Mouse (Mus musculus) ES-E14 (cell line): Measurements from ENCODE around the gene Pde4dip. TPM values are rescaled to one million over a fixed set of nuclear protein-coding genes. Genes with fewer than 3 reads are reported as not detected.

Experiments
- DNase-seq: peaks from one replicate; pipeline ENCODE4 v3.0.0-alpha.2; 2013; ENCODE audit warnings: low read depth, low spot score
- H3K27ac ChIP-seq: 2 replicates; pipeline ENCODE4 v1.5.1; 2012; ENCODE audit warnings: low read depth, mild to moderate bottlenecking, low read length, moderate library complexity, mixed read lengths; ENCODE audit not compliant: poor library complexity, insufficient read depth, severe bottlenecking
- H3K36me3 ChIP-seq: 2 replicates; pipeline ENCODE4 v1.6.1; 2012; ENCODE audit warnings: mild to moderate bottlenecking, low read length, moderate library complexity, mixed read lengths; ENCODE audit not compliant: control insufficient read depth, poor library complexity, insufficient read depth, severe bottlenecking
- H3K4me1 ChIP-seq, 2 experiments: fragments of 150-350 bp in 1 of 2; sonication (generic) in 1 of 2; 2 replicates each; pipeline ENCODE4 v1.6.1; 2012; ENCODE audit warnings: low read length in 2 of 2, mild to moderate bottlenecking in 1 of 2, mixed read lengths in 1 of 2; ENCODE audit not compliant: control insufficient read depth in 2 of 2, insufficient read depth in 2 of 2, poor library complexity in 1 of 2
- H3K4me3 ChIP-seq, 2 experiments: fragments of 150-350 bp in 1 of 2; sonication (generic) in 1 of 2; 2 replicates each; pipeline ENCODE4 v1.5.1; 2012; ENCODE audit warnings: low read length in 2 of 2, low read depth in 1 of 2, mild to moderate bottlenecking in 1 of 2, mixed read lengths in 1 of 2; ENCODE audit not compliant: insufficient read depth in 1 of 2, poor library complexity in 1 of 2, severe bottlenecking in 1 of 2
- H3K9ac ChIP-seq: 2 replicates; pipeline ENCODE4 v1.6.1; 2012; ENCODE audit warnings: low read depth, mild to moderate bottlenecking, low read length, mixed read lengths; ENCODE audit not compliant: poor library complexity, insufficient read depth, severe bottlenecking
- H3K9me3 ChIP-seq: fragments of 150-350 bp; sonication (generic); 2 replicates; pipeline ENCODE4 v1.6.1; 2012; ENCODE audit warnings: low read depth, mild to moderate bottlenecking, low read length; ENCODE audit not compliant: control insufficient read depth, insufficient read depth
- CHD2 ChIP-seq: IDR thresholded peaks from 2 replicates; pipeline ENCODE4 v1.6.1; 2014; ENCODE audit warnings: mild to moderate bottlenecking, low read depth, low read length, inconsistent platforms
- HCFC1 ChIP-seq: IDR thresholded peaks from 2 replicates; pipeline ENCODE4 v1.6.1; 2012; ENCODE audit warnings: low read length, inconsistent platforms, borderline replicate concordance; ENCODE audit not compliant: insufficient read depth
- MAFK ChIP-seq: IDR thresholded peaks from 2 replicates; pipeline ENCODE4 v1.6.1; 2014; ENCODE audit warnings: mild to moderate bottlenecking, low read depth, low read length, inconsistent platforms; ENCODE audit not compliant: insufficient read depth
- ZC3H11A ChIP-seq: IDR thresholded peaks from 2 replicates; pipeline ENCODE4 v1.6.1; 2012; ENCODE audit warnings: low read depth, mild to moderate bottlenecking, inconsistent platforms, low read length, borderline replicate concordance
- ZNF384 ChIP-seq: IDR thresholded peaks from 2 replicates; pipeline ENCODE4 v1.6.1; 2012; ENCODE audit warnings: low read depth, low read length, inconsistent platforms
- in situ Hi-C, 2 experiments: fragments of 600-800 bp; cut with MboI; formaldehyde crosslinking; loops; one replicate each; pipeline ENCODE4 v1.15.1; 2025; ENCODE audit warnings: low sequenced_read_pairs in 2 of 2, inconsistent platforms in 1 of 2; ENCODE audit not compliant: unreplicated experiment in 2 of 2
- total RNA-seq: library from RNA; depleted of rRNA; stranded (reverse); fragments of 300-350 nt; gene quantifications from 2 replicates; pipeline ENCODE4 v1.2.3, GENCODE M21; 2012

Pde4dip gene
- total RNA-seq, 1 experiment: 12.0 TPM

- Histone ChIP-seq H3K4me3 (no peak overlapping the region), H3K9ac (no peak overlapping the region), H3K9me3 (no peaks in the 10 kb centered on the region), H3K36me3 (0 out of 2 replicates have a peak, but pooled peaks cover 2% of the 10 kb centered on the region), H3K4me1 (peaks cover 2 to 3% of the 10 kb centered on the region in 2 experiments; a peak in 1 of 4 replicates), H3K27ac (no peak overlapping the region)
- no peak for TF ChIP-seq ZC3H11A
- TF ChIP-seq CHD2: no peak
- no peak for TF ChIP-seq ZNF384
- TF ChIP-seq MAFK: no peak
- no peak for TF ChIP-seq HCFC1
- no peak for DNase-seq
- in situ Hi-C loops: no loop called here
These were observed 212.4 kb downstream of the Pde4dip start for GRCm38 (mm10) chr3:97676126-97676525.

DNA sequence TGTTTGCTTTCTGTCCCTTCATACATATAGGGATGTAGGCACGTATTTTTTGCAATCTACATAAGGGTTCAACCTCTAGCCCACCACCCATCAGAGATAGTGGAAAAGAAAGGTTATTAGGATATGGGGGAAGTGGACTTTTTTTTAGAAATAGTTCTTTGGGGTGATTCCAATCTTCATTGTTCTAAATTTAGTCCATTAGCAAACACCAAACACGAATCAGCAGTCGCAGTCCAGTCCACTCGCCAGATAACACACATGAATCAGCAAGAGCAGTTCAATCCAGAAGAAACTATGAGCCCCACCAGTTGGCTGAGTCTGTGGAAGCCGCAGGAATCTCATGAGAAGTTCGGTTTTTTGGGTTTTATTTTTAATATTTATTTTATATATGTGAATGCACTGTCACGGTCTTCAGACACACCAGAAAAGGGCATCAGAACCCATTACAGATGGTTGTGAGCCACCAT lies 213.8 kb downstream of the Pde4dip start, which contains the start of gene Gm17651:
Gm17651 (minus strand) TSS at position 51 of the 467 bp plus-strand sequence.
- H3K9me3 ChIP-seq: no peaks in the 10 kb centered on the region
- no peak for TF ChIP-seq MAFK
- no peak for TF ChIP-seq ZNF384
- no peak for TF ChIP-seq CHD2
- no peak for TF ChIP-seq ZC3H11A
- no peak for TF ChIP-seq HCFC1
- no peak for DNase-seq
- no peak within 1 kb of the TSS for H3K27ac ChIP-seq
- H3K4me1 ChIP-seq: peaks cover 2 to 3% of the 10 kb centered on the region in 2 experiments; a peak in 1 of 4 replicates
- no peak within 1 kb of the TSS for H3K4me3 ChIP-seq
- H3K36me3 ChIP-seq: peaks cover 6% of the 10 kb centered on the region; the same call in 1 of the 2 replicates
- H3K9ac ChIP-seq: no peak within 1 kb of the TSS
- in situ Hi-C loops: no loop called here

- Histone ChIP-seq H3K4me3 (no peak overlapping the region), H3K9me3 (no peaks in the 10 kb centered on the region), H3K9ac (no peak overlapping the region), H3K27ac (no peak overlapping the region), H3K4me1 (no peaks in the 10 kb centered on the region), H3K36me3 (peaks cover 24% of the 10 kb centered on the region; the same call in 1 of the 2 replicates)
- TF ChIP-seq ZC3H11A (no peak), ZNF384 (no peak), CHD2 (no peak), MAFK (no peak), HCFC1 (no peak)
- in situ Hi-C loops: no loop called here
- no peak for DNase-seq
These were observed 221.3 kb downstream of the Pde4dip start for GRCm38 (mm10) chr3:97667093-97667675.

- TF ChIP-seq CHD2 (no peak), ZNF384 (no peak), MAFK (no peak), HCFC1 (no peak), ZC3H11A (no peak)
- Histone ChIP-seq H3K4me1 (no peaks in the 10 kb centered on the region), H3K27ac (no peak overlapping the region), H3K9ac (no peak overlapping the region), H3K36me3 (peaks cover 23% of the 10 kb centered on the region; the same call in 1 of the 2 replicates), H3K4me3 (no peak overlapping the region), H3K9me3 (no peaks in the 10 kb centered on the region)
- in situ Hi-C loops: no loop called here
- no peak for DNase-seq
These were observed 222.4 kb downstream of the Pde4dip start for GRCm38 (mm10) chr3:97666154-97666553.

DNA sequence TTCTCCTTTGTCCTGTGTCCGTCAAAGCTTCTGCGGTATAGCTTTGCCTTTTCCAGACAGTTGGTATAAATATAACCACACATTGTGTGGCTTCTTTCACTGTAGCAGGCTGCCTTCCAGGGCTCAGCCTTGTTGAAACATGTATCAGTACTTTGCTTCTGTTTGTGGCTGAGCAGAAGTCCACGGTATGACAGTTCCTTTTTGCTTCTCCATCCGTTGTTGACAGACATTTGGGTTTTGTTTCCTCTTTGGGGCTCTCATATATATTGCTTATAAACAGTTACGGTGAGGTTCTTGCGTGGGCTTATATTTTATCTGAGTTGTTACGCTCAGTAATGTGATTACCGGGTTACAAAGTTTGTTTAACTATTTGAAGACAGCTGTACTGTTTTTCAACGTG lies 223.0 kb downstream of the Pde4dip start:
- DNase-seq: no peak
- H3K4me3 ChIP-seq: no peak overlapping the region
- TF ChIP-seq HCFC1 (no peak), ZC3H11A (no peak), MAFK (no peak), ZNF384 (no peak), CHD2 (no peak)
- in situ Hi-C loops: no loop called here
- H3K27ac ChIP-seq: no peak overlapping the region
- no peak overlapping the region for H3K9ac ChIP-seq
- no peaks in the 10 kb centered on the region for H3K4me1 ChIP-seq
- peaks cover 22% of the 10 kb centered on the region; the same call in 1 of the 2 replicates for H3K36me3 ChIP-seq
- H3K9me3 ChIP-seq: no peaks in the 10 kb centered on the region
